Mouse (Mus musculus): ENCODE results near the gene Tctex1d4.

GRCm38 (mm10) chr4:117133817-117134600 lies 7.4 kb downstream of the Tctex1d4 start, which contains the start of gene Plk3:
- no peak for TF ChIP-seq GATA1 (IDR thresholded peaks at IDR 0.05; ENCODE audit: low read length)
- TF ChIP-seq TAL1 (IDR thresholded peaks at IDR 0.05; ENCODE audit: low read length) = no peak
